Mouse (Mus musculus) left cerebral cortex, adult 11 months (tissue): Measurements from ENCODE around the gene Lbx2.
A peak's percentile ranks its signal among the peaks of the same experiment; 100 is the strongest.

Source experiments
- DNase-seq: peaks from one replicate; pipeline ENCODE4 v3.0.0; 2022; ENCODE audit warnings: low spot score

Lbx2 gene

GRCm38 (mm10) chr6:83134951-83135513, 48.9 kb downstream of the Lbx2 start, which contains the start of gene Rtkn:
Rtkn (plus strand) TSS chr6:83135463.
- DNase-seq: no peak

DNA sequence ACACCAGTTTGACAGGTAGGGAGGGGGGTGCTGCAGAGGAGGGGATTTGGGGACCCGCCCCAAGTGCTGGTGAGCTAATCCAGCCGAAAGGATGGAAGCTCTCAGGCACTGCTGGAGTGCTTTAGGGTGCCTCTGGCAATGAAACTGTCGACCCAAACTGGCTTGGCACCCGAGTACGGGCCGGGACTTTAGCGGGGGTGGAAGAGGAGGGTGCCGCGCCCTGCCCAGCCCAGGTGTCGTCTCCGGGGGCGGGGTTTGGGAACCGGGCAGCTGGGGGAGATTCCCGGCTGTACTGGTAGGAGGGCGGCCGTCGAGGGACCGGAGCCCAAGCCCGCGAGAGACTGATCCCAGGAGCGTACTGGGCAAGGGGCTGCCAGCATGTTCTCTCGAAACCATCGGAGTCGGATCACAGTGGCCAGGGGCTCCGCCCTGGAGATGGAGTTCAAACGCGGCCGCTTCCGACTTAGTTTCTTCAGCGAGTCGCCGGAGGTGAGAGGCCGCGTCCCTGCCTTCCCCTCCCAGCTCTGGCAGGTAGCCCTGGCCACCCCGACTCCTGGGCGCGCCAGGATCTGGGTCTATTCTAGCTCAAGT, 49.5 kb downstream of the Lbx2 start:
- DNase-seq: no peak

GRCm38 (mm10) chr6:83136291-83136880, 50.2 kb downstream of the Lbx2 start:
- DNase-seq: no peak

GRCm38 (mm10) chr6:83136881-83137575, 50.9 kb downstream of the Lbx2 start:
- DNase-seq: no peak

GRCm38 (mm10) chr6:83137576-83137950, 51.4 kb downstream of the Lbx2 start:
- peak; percentile 76 for DNase-seq
